Mouse (Mus musculus) stomach, postnatal 0 days (tissue): Measurements from ENCODE around the gene Adamts16. TPM values are rescaled to one million over a fixed set of nuclear protein-coding genes. Genes with fewer than 3 reads are reported as not detected.

Source experiments
- ATAC-seq: fragments of 200-750 bp; cut with Nextera tagmentation; 2 replicates; pipeline ENCODE4 v1.8.0; 2017; ENCODE audit not compliant: low FRiP score, low TSS enrichment
- DNase-seq: peaks from one replicate; pipeline ENCODE4 v3.0.0-alpha.2; 2016; ENCODE audit warnings: low spot score
- H3K27ac ChIP-seq: fragments of 300-500 bp; sonication (generic); replicated peaks from 2 replicates; pipeline ENCODE4 v1.5.1; 2014; ENCODE audit warnings: mild to moderate bottlenecking, control low read depth
- H3K27me3 ChIP-seq: fragments of 300-500 bp; sonication (generic); 2 replicates; pipeline ENCODE4 v1.6.1; 2014; ENCODE audit warnings: low read length; ENCODE audit not compliant: control insufficient read depth, insufficient read depth
- H3K36me3 ChIP-seq: fragments of 300-500 bp; sonication (generic); 2 replicates; pipeline ENCODE4 v1.6.1; 2014; ENCODE audit warnings: low read length, mixed read lengths; ENCODE audit not compliant: control insufficient read depth, insufficient read depth
- H3K4me1 ChIP-seq: fragments of 300-500 bp; sonication (generic); replicated peaks from 2 replicates; pipeline ENCODE4 v1.6.1; 2014; ENCODE audit warnings: antibody characterized with exemption; ENCODE audit not compliant: control insufficient read depth, insufficient read depth
- H3K4me2 ChIP-seq: fragments of 300-500 bp; sonication (generic); replicated peaks from 2 replicates; pipeline ENCODE4 v1.6.1; 2014; ENCODE audit warnings: low read depth, mild to moderate bottlenecking, control low read depth, moderate library complexity
- H3K4me3 ChIP-seq: fragments of 300-500 bp; sonication (generic); 2 replicates; pipeline ENCODE4 v1.5.1; 2014; ENCODE audit warnings: low read depth, low read length, control low read depth
- H3K9ac ChIP-seq: fragments of 300-500 bp; sonication (generic); 2 replicates; pipeline ENCODE4 v1.6.1; 2014; ENCODE audit warnings: mild to moderate bottlenecking, low read length, control low read depth, mixed read lengths
- H3K9me3 ChIP-seq: fragments of 300-500 bp; sonication (generic); 2 replicates; pipeline ENCODE4 v1.6.1; 2016; ENCODE audit warnings: low read length; ENCODE audit not compliant: control insufficient read depth
- CTCF ChIP-seq: IDR thresholded peaks from 2 replicates; pipeline ENCODE4 v1.5.1; 2016; ENCODE audit warnings: antibody characterized with exemption, low read depth, mild to moderate bottlenecking, moderate library complexity
- EP300 ChIP-seq: optimal IDR thresholded peaks from 2 replicates; pipeline ENCODE3; 2016; ENCODE audit warnings: antibody characterized with exemption
- WGBS: fragments of 180-500 bp; shearing (Covaris S2); extraction: QIAGEN DNeasy Blood & Tissue Kit; methylation state at CpG from one replicate; pipeline ENCODE4 v1.1.7; 2014; 5-methylcytosine and 5-hydroxymethylcytosine counted together
- polyA plus RNA-seq: library from polyadenylated mRNA; unstranded; fragments of >200 nt; fragmentation: Nextera tagmentation; extraction: Ambion mirVana; gene quantifications from 2 replicates; pipeline ENCODE4 v1.2.1, GENCODE M21; 2015

Gene Adamts16
- polyA plus RNA-seq, 1 experiment from 2014 or later: 0.75 TPM

- no peak for TF ChIP-seq CTCF
- no peak for TF ChIP-seq EP300
- ATAC-seq (no peak), DNase-seq (no peak)
- Histone ChIP-seq H3K4me2 (no peak overlapping the region), H3K36me3 (no peaks in the 10 kb centered on the region), H3K4me3 (no peak overlapping the region), H3K4me1 (no peaks in the 10 kb centered on the region), H3K9ac (no peak overlapping the region), H3K9me3 (no peaks in the 10 kb centered on the region), H3K27me3 (no peaks in the 10 kb centered on the region), H3K27ac (no peak overlapping the region)
- 71% methylated on average over 2 of the region's 2 CpGs for whole genome bisulfite sequencing
Measured at GRCm38 (mm10) chr13:70769156-70769555, 72.5 kb downstream of the Adamts16 start.

- DNase-seq (peak; percentile 37), ATAC-seq (no peak)
- H3K27ac ChIP-seq: no peak overlapping the region
- TF ChIP-seq CTCF (peak; percentile 73), EP300 (no peak)
- H3K36me3 ChIP-seq: no peaks in the 10 kb centered on the region
- H3K4me3 ChIP-seq: no peak overlapping the region
- no peak overlapping the region for H3K9ac ChIP-seq
- H3K4me1 ChIP-seq: no peaks in the 10 kb centered on the region
- H3K9me3 ChIP-seq: no peaks in the 10 kb centered on the region
- H3K27me3 ChIP-seq: no peaks in the 10 kb centered on the region
- no peak overlapping the region for H3K4me2 ChIP-seq
Measured at GRCm38 (mm10) chr13:70767462-70767861, 74.1 kb downstream of the Adamts16 start.

GRCm38 (mm10) chr13:70764682-70765081 lies 76.9 kb downstream of the Adamts16 start:
- no peaks in the 10 kb centered on the region for H3K9me3 ChIP-seq
- no peak overlapping the region for H3K4me3 ChIP-seq
- no peaks in the 10 kb centered on the region for H3K4me1 ChIP-seq
- H3K9ac ChIP-seq: no peak overlapping the region
- H3K36me3 ChIP-seq: no peaks in the 10 kb centered on the region
- H3K27ac ChIP-seq: no peak overlapping the region
- TF ChIP-seq CTCF (no peak), EP300 (no peak)
- ATAC-seq: no peak
- H3K27me3 ChIP-seq: no peaks in the 10 kb centered on the region
- H3K4me2 ChIP-seq: no peak overlapping the region
- DNase-seq: no peak
- WGBS: 84% methylated on average over 6 of the region's 6 CpGs

- Histone ChIP-seq H3K9ac (no peak overlapping the region), H3K4me2 (no peak overlapping the region), H3K4me1 (no peaks in the 10 kb centered on the region), H3K9me3 (no peaks in the 10 kb centered on the region), H3K36me3 (no peaks in the 10 kb centered on the region), H3K27me3 (no peaks in the 10 kb centered on the region), H3K4me3 (no peak overlapping the region), H3K27ac (no peak overlapping the region)
- TF ChIP-seq EP300: no peak
- DNase-seq: no peak
- ATAC-seq: no peak
- WGBS: 82% methylated on average over 2 of the region's 2 CpGs
Measured at GRCm38 (mm10) chr13:70762586-70762985, 79.0 kb downstream of the Adamts16 start.

- Histone ChIP-seq H3K36me3 (no peaks in the 10 kb centered on the region), H3K4me3 (no peak overlapping the region), H3K9ac (no peak overlapping the region), H3K4me2 (no peak overlapping the region), H3K27ac (no peak overlapping the region), H3K27me3 (no peaks in the 10 kb centered on the region), H3K4me1 (no peaks in the 10 kb centered on the region), H3K9me3 (no peaks in the 10 kb centered on the region)
- no peak for DNase-seq
- WGBS: 51% methylated on average over 2 of the region's 2 CpGs
- TF ChIP-seq CTCF (no peak), EP300 (no peak)
- ATAC-seq: no peak
Measured at GRCm38 (mm10) chr13:70761312-70761711, 80.3 kb downstream of the Adamts16 start.

GRCm38 (mm10) chr13:70760186-70760585 lies 81.4 kb downstream of the Adamts16 start:
- 94% methylated on average over 9 of the region's 9 CpGs for WGBS
- H3K4me3 ChIP-seq: no peak overlapping the region
- H3K9ac ChIP-seq: no peak overlapping the region
- H3K4me1 ChIP-seq: no peaks in the 10 kb centered on the region
- DNase-seq (no peak), ATAC-seq (no peak)
- TF ChIP-seq EP300 (no peak), CTCF (no peak)
- no peaks in the 10 kb centered on the region for H3K9me3 ChIP-seq
- H3K4me2 ChIP-seq: no peak overlapping the region
- no peaks in the 10 kb centered on the region for H3K36me3 ChIP-seq
- no peak overlapping the region for H3K27ac ChIP-seq
- no peaks in the 10 kb centered on the region for H3K27me3 ChIP-seq
